Mouse (Mus musculus): ENCODE measurements around the gene Chrng. TPM values are rescaled to one million over a fixed set of nuclear protein-coding genes. Genes with fewer than 3 reads are reported as not detected.

Chrng gene
- polyA plus RNA-seq, 1 experiment from 2014 or later = not detected

GRCm38 (mm10) chr1:87183013-87183412 is 21.4 kb upstream of the Chrng start, which contains the start of gene Prss56:
TSS of gene Prss56 (plus strand) at chr1:87183313.
- ATAC-seq (replicated peaks) = no peak
- Histone ChIP-seq H3K9me3 (no peaks in the 10 kb centered on the region), H3K36me3 (no peaks in the 10 kb centered on the region), H3K4me2 (replicated peaks) (no peak within 1 kb of the TSS), H3K27ac (replicated peaks) (no peak within 1 kb of the TSS), H3K27me3 (peaks cover 22% of the 10 kb centered on the region), H3K4me3 (no peak within 1 kb of the TSS), H3K9ac (replicated peaks) (no peak within 1 kb of the TSS), H3K4me1 (peaks cover 22% of the 10 kb centered on the region)
- 50% methylated on average over 9 of the region's 9 CpGs for WGBS

GRCm38 (mm10) chr1:87183998-87184750 is 20.3 kb upstream of the Chrng start:
- 34% methylated on average over 15 of the region's 15 CpGs for WGBS
- Histone ChIP-seq H3K4me3 (peak overlapping the region; percentile 18; the same call in 1 of the 2 replicates), H3K36me3 (no peaks in the 10 kb centered on the region), H3K27ac (replicated peaks) (no peak overlapping the region), H3K27me3 (peaks cover 23% of the 10 kb centered on the region), H3K4me2 (replicated peaks) (peak overlapping the region; percentile 90), H3K4me1 (peaks cover 22% of the 10 kb centered on the region), H3K9ac (replicated peaks) (no peak overlapping the region), H3K9me3 (no peaks in the 10 kb centered on the region)
- ATAC-seq (replicated peaks) = no peak

GRCm38 (mm10) chr1:87184751-87185139 is 19.7 kb upstream of the Chrng start:
- Histone ChIP-seq H3K4me1 (peaks cover 22% of the 10 kb centered on the region), H3K36me3 (no peaks in the 10 kb centered on the region), H3K27ac (replicated peaks) (no peak overlapping the region), H3K4me3 (peak overlapping the region; percentile 18; the same call in 1 of the 2 replicates), H3K9ac (replicated peaks) (0 out of 2 replicates have a peak overlapping the region, but pooled peaks have one; percentile 13), H3K4me2 (replicated peaks) (peak overlapping the region; percentile 90), H3K27me3 (peaks cover 23% of the 10 kb centered on the region), H3K9me3 (no peaks in the 10 kb centered on the region)
- WGBS = 14% methylated on average over 20 of the region's 20 CpGs
- ATAC-seq (replicated peaks) = peak; percentile 36

GRCm38 (mm10) chr1:87185526-87185925 is 18.9 kb upstream of the Chrng start:
- H3K4me3 ChIP-seq = no peak overlapping the region
- no peaks in the 10 kb centered on the region for H3K36me3 ChIP-seq
- H3K27me3 ChIP-seq = peaks cover 23% of the 10 kb centered on the region
- 12% methylated on average over 13 of the region's 13 CpGs for WGBS
- H3K4me2 ChIP-seq (replicated peaks) = peak overlapping the region; percentile 90; the same call in 1 of the 2 replicates
- ATAC-seq (replicated peaks) = 0 out of 2 replicates have a peak, but pooled peaks have one; percentile 9
- H3K9ac ChIP-seq (replicated peaks) = 0 out of 2 replicates have a peak overlapping the region, but pooled peaks have one; percentile 22
- H3K27ac ChIP-seq (replicated peaks) = no peak overlapping the region
- no peaks in the 10 kb centered on the region for H3K9me3 ChIP-seq
- peaks cover 22% of the 10 kb centered on the region for H3K4me1 ChIP-seq

GRCm38 (mm10) chr1:87186261-87187036 is 18.0 kb upstream of the Chrng start:
- WGBS = 3% methylated on average over 52 of the region's 54 CpGs
- H3K4me2 ChIP-seq (replicated peaks) = peak overlapping the region; percentile 90
- no peak overlapping the region for H3K27ac ChIP-seq (replicated peaks)
- H3K9me3 ChIP-seq = no peaks in the 10 kb centered on the region
- peak overlapping the region; percentile 51 for H3K4me3 ChIP-seq
- H3K36me3 ChIP-seq = no peaks in the 10 kb centered on the region
- peaks cover 22% of the 10 kb centered on the region for H3K4me1 ChIP-seq
- peak overlapping the region; percentile 54 for H3K9ac ChIP-seq (replicated peaks)
- peaks cover 23% of the 10 kb centered on the region for H3K27me3 ChIP-seq
- ATAC-seq (replicated peaks) = peak; percentile 33

GRCm38 (mm10) chr1:87187037-87187355 is 17.5 kb upstream of the Chrng start:
- H3K27ac ChIP-seq (replicated peaks) = no peak overlapping the region
- H3K4me3 ChIP-seq = peak overlapping the region; percentile 51
- H3K36me3 ChIP-seq = no peaks in the 10 kb centered on the region
- ATAC-seq (replicated peaks) = peak; percentile 23; the same call in 1 of the 2 replicates
- H3K9ac ChIP-seq (replicated peaks) = peak overlapping the region; percentile 54
- peaks cover 21% of the 10 kb centered on the region for H3K27me3 ChIP-seq
- peaks cover 22% of the 10 kb centered on the region for H3K4me1 ChIP-seq
- under 1% methylated on average over 15 of the region's 15 CpGs for WGBS
- H3K9me3 ChIP-seq = no peaks in the 10 kb centered on the region
- H3K4me2 ChIP-seq (replicated peaks) = peak overlapping the region; percentile 90

GRCm38 (mm10) chr1:87190429-87190828 is 14.0 kb upstream of the Chrng start, which contains the start of gene Chrnd:
TSS of gene Chrnd (plus strand) at chr1:87190607.
- WGBS = 34% methylated on average over 4 of the region's 4 CpGs
- Histone ChIP-seq H3K4me3 (no peak within 1 kb of the TSS), H3K4me2 (replicated peaks) (no peak within 1 kb of the TSS), H3K27me3 (peaks cover 12% of the 10 kb centered on the region), H3K4me1 (peaks cover 13% of the 10 kb centered on the region), H3K9me3 (no peaks in the 10 kb centered on the region), H3K36me3 (no peaks in the 10 kb centered on the region), H3K9ac (replicated peaks) (no peak within 1 kb of the TSS), H3K27ac (replicated peaks) (no peak within 1 kb of the TSS)
- ATAC-seq (replicated peaks) = no peak

GRCm38 (mm10) chr1:87197296-87197695 is 7.2 kb upstream of the Chrng start:
- H3K4me1 ChIP-seq = no peaks in the 10 kb centered on the region
- H3K4me2 ChIP-seq (replicated peaks) = no peak overlapping the region
- no peak overlapping the region for H3K4me3 ChIP-seq
- H3K27me3 ChIP-seq = no peaks in the 10 kb centered on the region
- H3K36me3 ChIP-seq = no peaks in the 10 kb centered on the region
- no peak overlapping the region for H3K9ac ChIP-seq (replicated peaks)
- H3K9me3 ChIP-seq = no peaks in the 10 kb centered on the region
- no peak for ATAC-seq (replicated peaks)
- no peak overlapping the region for H3K27ac ChIP-seq (replicated peaks)
- 82% methylated on average over 9 of the region's 9 CpGs for WGBS

GRCm38 (mm10) chr1:87198119-87199065 is 6.1 kb upstream of the Chrng start:
- WGBS = 83% methylated on average over 12 of the region's 12 CpGs
- no peak for ATAC-seq (replicated peaks)

GRCm38 (mm10) chr1:87200811-87201210 is 3.6 kb upstream of the Chrng start:
- ATAC-seq (replicated peaks) = no peak
- H3K27ac ChIP-seq (replicated peaks) = no peak overlapping the region
- H3K4me2 ChIP-seq (replicated peaks) = no peak overlapping the region
- no peaks in the 10 kb centered on the region for H3K36me3 ChIP-seq
- 63% methylated on average over 2 of the region's 2 CpGs for WGBS
- H3K4me1 ChIP-seq = no peaks in the 10 kb centered on the region
- H3K27me3 ChIP-seq = no peaks in the 10 kb centered on the region
- H3K9ac ChIP-seq (replicated peaks) = no peak overlapping the region
- no peak overlapping the region for H3K4me3 ChIP-seq
- H3K9me3 ChIP-seq = no peaks in the 10 kb centered on the region

More at GRCm38 (mm10) chr1:87198119-87199065, 6.1 kb upstream of the Chrng start:
- no peak overlapping the region for H3K4me2 ChIP-seq (replicated peaks)
- H3K4me1 ChIP-seq = no peaks in the 10 kb centered on the region
- no peak overlapping the region for H3K4me3 ChIP-seq
- H3K27me3 ChIP-seq = no peaks in the 10 kb centered on the region
- no peak overlapping the region for H3K27ac ChIP-seq (replicated peaks)
- no peaks in the 10 kb centered on the region for H3K36me3 ChIP-seq
- H3K9me3 ChIP-seq = no peaks in the 10 kb centered on the region
- H3K9ac ChIP-seq (replicated peaks) = no peak overlapping the region

GRCm38 (mm10) chr1:87201848-87202247 is 2.6 kb upstream of the Chrng start:
- ATAC-seq (replicated peaks) = no peak
- H3K9ac ChIP-seq (replicated peaks) = no peak overlapping the region
- no peaks in the 10 kb centered on the region for H3K9me3 ChIP-seq
- WGBS = 55% methylated on average over 1 of the region's 1 CpGs
- H3K4me1 ChIP-seq = no peaks in the 10 kb centered on the region
- H3K4me2 ChIP-seq (replicated peaks) = no peak overlapping the region
- no peak overlapping the region for H3K27ac ChIP-seq (replicated peaks)
- peaks cover 4% of the 10 kb centered on the region; the same call in 1 of the 2 replicates for H3K27me3 ChIP-seq
- no peak overlapping the region for H3K4me3 ChIP-seq
- H3K36me3 ChIP-seq = no peaks in the 10 kb centered on the region

Measured in forebrain, embryonic 15.5 days (tissue).